Mouse (Mus musculus): ENCODE data around the gene Sec1. TPM values are rescaled to one million over a fixed set of nuclear protein-coding genes. Genes with fewer than 3 reads are reported as not detected.
"Not testable (repeated sequence)": the region's sequence is repeated elsewhere in the genome, so short reads cannot be mapped to it uniquely, and the experiment has no call there.

Sec1 gene
- polyA plus RNA-seq, 1 experiment from 2014 or later, result 0.47 TPM

DNA sequence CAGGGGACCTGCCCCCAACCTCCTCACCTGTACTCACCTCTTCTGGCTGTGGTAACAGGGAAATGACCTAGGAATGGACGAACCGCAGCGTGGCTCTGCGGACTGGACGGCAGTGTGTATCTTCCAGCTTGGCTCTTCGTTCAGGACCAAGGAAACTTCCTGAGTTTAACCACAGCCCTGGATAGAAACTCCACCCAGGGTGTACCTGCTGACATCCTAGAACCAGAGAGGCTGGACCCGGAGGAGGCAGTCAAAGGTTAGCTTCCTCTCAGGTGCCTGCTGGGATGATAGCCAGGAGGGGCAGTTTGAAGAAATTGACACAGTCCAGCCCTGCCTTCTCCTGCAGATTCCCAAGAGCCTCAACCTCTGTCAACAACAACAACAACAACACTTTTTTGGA is 28.0 kb downstream of the Sec1 start, which contains the start of gene Fut2:
Gene Fut2, minus strand, starts transcription at position 234 of the 400 bp plus-strand sequence.
- Histone ChIP-seq H3K4me1 (no peaks in the 10 kb centered on the region), H3K9me3 (replicated peaks) (no peaks in the 10 kb centered on the region), H3K4me2 (no peak within 1 kb of the TSS), H3K27ac (replicated peaks) (no peak within 1 kb of the TSS), H3K36me3 (no peaks in the 10 kb centered on the region), H3K4me3 (replicated peaks) (no peak within 1 kb of the TSS), H3K27me3 (replicated peaks) (no peaks in the 10 kb centered on the region), H3K9ac (replicated peaks) (no peak within 1 kb of the TSS)
- 86% methylated on average over 7 of the region's 7 CpGs for WGBS
- no peak for ATAC-seq (ENCODE audit: low FRiP score)

DNA sequence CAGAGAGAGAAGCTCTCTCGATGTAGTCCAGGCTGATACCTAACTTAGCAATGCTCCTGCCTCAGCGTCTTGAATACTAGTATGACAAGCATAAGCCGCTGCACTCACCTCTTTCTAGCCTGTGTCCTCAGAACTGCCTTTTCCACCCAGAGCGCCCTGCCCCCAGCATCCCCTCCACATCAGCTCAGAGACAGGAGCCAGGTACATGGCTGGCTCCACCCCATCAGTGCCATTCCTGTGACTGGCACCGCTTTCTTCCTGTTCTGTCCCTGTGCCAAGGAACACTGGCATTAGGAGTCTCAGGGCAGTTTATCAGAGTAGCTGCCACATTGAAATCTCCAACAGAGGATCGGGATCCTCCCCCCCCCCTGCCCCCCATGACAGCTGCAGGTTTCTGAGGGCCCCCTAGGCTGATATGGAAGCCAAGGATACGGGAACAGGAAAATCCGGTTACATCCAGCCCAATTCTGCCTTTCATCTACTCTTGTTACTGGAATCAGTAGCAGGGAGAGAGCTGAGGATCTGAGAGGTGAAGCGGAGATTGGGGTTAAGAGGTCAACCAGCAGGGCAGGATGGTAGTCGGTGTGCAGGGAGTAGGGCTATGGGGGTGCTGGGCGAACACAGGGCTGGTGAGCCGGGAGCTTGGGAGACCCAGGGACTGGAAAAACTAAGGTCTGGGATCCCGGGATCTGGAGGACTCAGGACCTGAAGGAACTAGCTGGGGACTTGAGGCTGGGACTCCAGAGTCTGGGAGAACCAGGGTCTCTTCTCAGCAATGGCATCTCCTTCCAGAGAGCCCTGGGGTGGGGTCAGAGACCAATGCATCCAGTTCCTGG is 28.7 kb downstream of the Sec1 start:
- H3K4me3 ChIP-seq (replicated peaks), result no peak overlapping the region
- no peaks in the 10 kb centered on the region for H3K4me1 ChIP-seq
- H3K27ac ChIP-seq (replicated peaks), result no peak overlapping the region
- 70% methylated on average over 13 of the region's 13 CpGs for WGBS
- H3K9ac ChIP-seq (replicated peaks), result no peak overlapping the region
- no peak overlapping the region for H3K4me2 ChIP-seq
- no peak for ATAC-seq (ENCODE audit: low FRiP score)
- no peaks in the 10 kb centered on the region for H3K27me3 ChIP-seq (replicated peaks)
- no peaks in the 10 kb centered on the region for H3K9me3 ChIP-seq (replicated peaks)
- no peaks in the 10 kb centered on the region for H3K36me3 ChIP-seq

DNA sequence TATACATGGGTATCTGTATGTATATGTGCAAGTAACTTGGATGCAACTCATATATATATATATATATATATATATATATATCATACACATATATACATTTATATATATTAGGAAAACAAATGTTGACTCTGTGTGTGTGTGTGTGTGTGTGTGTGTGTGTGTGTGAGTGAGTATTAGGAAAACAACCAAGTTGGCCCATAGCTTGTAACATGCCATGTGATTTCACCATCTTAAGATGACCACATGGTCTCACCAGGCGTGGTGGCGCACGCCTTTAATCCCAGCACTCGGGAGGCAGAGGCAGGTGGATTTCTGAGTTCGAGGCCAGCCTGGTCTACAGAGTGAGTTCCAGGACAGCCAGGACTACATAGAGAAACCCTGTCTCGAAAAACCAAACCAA is 32.5 kb downstream of the Sec1 start:
- not testable (repeated sequence) for ATAC-seq (ENCODE audit: low FRiP score); H3K9ac ChIP-seq (replicated peaks); H3K9me3 ChIP-seq (replicated peaks); H3K4me2 ChIP-seq; H3K4me3 ChIP-seq (replicated peaks); H3K27me3 ChIP-seq (replicated peaks); H3K36me3 ChIP-seq; H3K27ac ChIP-seq (replicated peaks); H3K4me1 ChIP-seq
- 90% methylated on average over 6 of the region's 6 CpGs for WGBS

DNA sequence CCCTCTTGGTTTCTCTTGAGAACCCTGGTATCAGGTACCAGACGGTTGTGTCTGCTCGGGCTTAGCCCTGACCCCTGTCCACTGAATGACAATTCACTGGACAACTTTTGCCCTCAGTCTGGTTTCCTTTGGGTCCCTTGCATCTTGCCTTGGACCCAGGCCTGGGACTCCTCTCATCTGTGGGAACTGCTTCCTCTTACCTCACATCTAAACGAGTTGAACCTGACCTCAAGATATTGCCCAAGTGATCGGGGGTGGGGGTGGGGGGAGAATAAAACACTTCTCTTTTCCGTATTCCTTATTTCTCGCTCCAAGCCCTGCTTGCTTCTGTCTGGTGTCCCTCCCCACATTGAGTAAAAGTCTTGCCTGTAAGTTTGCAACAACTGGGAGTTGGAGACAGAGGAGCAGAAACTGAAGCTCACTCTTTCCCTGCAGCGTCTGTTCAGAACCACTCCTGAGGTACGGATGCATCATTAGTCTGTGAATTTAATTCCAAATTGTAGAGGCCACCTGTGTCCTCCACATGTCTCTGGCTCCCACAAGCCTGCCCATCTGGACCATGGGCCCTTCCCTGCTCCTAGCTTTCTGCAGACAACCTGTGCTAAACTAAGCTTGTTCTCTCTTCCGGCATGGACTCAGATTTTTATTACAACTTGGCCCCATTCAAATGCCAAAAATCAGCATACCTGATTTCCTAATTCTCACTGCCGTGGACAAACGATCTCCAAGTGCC is 33.3 kb downstream of the Sec1 start:
- Histone ChIP-seq H3K9ac (replicated peaks) (no peak overlapping the region), H3K4me1 (no peaks in the 10 kb centered on the region), H3K27me3 (replicated peaks) (no peaks in the 10 kb centered on the region), H3K9me3 (replicated peaks) (no peaks in the 10 kb centered on the region), H3K4me2 (no peak overlapping the region), H3K27ac (replicated peaks) (no peak overlapping the region), H3K4me3 (replicated peaks) (no peak overlapping the region), H3K36me3 (no peaks in the 10 kb centered on the region)
- no peak for ATAC-seq (ENCODE audit: low FRiP score)
- WGBS, result 85% methylated on average over 11 of the region's 11 CpGs

DNA sequence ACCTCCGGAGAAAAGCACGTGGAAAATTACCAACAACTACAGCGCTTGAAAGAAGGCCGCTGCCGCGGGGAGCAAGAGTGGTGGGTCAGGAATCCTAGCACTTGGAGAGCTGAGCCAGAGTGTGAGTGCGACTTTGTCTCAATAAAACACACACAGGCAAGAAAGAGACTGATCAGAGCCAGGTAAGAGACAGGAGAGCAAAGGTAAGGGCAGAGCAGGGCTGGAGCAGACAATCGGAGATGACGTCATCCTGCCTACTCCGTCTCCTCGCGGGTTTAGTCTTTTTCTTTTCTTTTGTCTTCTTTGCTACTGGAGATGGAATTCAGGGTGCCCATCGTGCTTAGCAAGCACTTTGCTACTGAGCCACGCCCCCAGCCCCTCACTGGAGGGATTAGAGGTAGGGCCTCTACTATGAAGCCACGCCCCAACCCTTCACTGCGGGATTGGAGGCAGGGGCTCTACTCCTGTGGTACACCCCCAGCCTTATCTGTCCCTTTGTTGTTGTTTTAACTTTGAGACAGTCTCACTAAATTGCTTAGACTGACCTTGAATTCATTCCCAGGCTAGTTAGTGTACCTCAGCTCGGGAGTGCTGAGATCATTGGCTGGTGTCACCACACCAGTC is 39.7 kb downstream of the Sec1 start:
- no peaks in the 10 kb centered on the region for H3K36me3 ChIP-seq
- 45% methylated on average over 17 of the region's 17 CpGs for WGBS
- H3K27ac ChIP-seq (replicated peaks), result no peak overlapping the region
- H3K4me3 ChIP-seq (replicated peaks), result no peak overlapping the region
- peaks cover 5% of the 10 kb centered on the region; the same call in 1 of the 2 replicates for H3K4me1 ChIP-seq
- H3K9ac ChIP-seq (replicated peaks), result no peak overlapping the region
- peak overlapping the region; percentile 35 for H3K4me2 ChIP-seq
- no peaks in the 10 kb centered on the region for H3K27me3 ChIP-seq (replicated peaks)
- ATAC-seq (ENCODE audit: low FRiP score), result 0 out of 2 replicates have a peak, but pooled peaks have one; percentile 55
- H3K9me3 ChIP-seq (replicated peaks), result no peaks in the 10 kb centered on the region

DNA sequence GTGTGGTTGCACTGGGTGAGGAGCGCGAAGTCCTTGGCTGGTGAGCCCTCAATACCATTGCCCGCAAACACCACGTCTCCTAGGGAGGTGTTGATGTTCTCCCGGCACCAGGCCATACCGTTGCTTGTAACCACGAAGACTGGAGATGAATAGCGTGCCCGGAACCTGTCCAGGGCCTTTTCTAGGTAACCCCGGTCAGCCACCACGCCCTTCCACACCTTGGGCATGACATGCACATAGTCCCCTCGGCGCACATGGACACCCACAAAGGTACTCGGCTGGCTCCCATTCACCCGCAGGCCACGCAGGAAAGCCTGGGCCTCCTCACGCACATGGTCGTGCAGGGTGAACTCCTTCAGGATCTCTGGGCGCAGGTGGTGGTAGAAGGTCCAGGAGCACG is 43.7 kb downstream of the Sec1 start:
- H3K27me3 ChIP-seq (replicated peaks); H3K9ac ChIP-seq (replicated peaks); ATAC-seq (ENCODE audit: low FRiP score); H3K4me2 ChIP-seq; H3K27ac ChIP-seq (replicated peaks); H3K36me3 ChIP-seq; H3K4me1 ChIP-seq; H3K9me3 ChIP-seq (replicated peaks); H3K4me3 ChIP-seq (replicated peaks): not testable (repeated sequence)
- WGBS, result 96% methylated on average over 19 of the region's 20 CpGs

DNA sequence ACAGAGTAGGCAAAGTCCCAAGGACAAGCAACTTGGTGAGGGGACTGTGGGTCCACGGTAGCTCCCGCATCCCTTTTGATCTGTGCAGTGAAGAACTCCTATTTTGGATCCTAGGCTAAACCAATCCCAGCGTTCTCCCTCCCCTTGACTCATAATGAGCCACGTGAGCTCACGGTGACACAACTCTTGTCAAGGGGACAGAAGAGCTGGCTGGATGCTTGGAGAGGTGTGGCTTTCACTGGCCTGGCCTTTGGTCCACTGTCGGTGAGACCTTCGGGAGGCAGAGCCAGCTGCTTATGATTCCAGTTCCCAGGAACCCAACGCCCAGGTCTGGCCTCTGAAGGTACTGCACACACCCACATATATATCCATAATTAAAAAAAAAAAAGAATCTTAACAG is 44.9 kb downstream of the Sec1 start:
- Histone ChIP-seq H3K9me3 (replicated peaks) (no peaks in the 10 kb centered on the region), H3K27me3 (replicated peaks) (no peaks in the 10 kb centered on the region), H3K27ac (replicated peaks) (no peak overlapping the region), H3K4me3 (replicated peaks) (no peak overlapping the region), H3K36me3 (no peaks in the 10 kb centered on the region), H3K4me2 (no peak overlapping the region), H3K9ac (replicated peaks) (no peak overlapping the region), H3K4me1 (peaks cover 9% of the 10 kb centered on the region)
- WGBS, result 79% methylated on average over 8 of the region's 8 CpGs
- ATAC-seq (ENCODE audit: low FRiP score), result no peak

DNA sequence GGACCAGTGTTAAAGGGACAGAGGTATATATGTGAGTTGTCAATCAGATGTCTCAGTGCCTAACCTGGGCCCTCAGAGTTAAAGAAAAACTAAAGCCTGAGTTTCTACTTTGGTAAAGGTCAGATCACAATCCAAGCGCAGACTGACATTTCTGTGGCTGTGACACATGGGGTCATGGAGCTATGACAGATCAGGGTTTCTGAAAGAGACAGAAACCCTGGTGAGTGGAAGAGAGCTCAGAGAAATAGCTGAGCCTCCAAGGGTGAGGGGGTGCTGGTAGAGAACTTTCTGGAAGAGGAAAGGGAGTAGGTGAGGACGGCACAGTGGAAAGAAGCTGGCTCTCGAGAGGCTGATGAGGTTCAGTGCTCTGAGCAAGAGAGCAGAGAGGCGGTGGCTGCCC is 47.5 kb downstream of the Sec1 start:
- Histone ChIP-seq H3K4me2 (no peak overlapping the region), H3K9me3 (replicated peaks) (no peaks in the 10 kb centered on the region), H3K9ac (replicated peaks) (no peak overlapping the region), H3K27me3 (replicated peaks) (no peaks in the 10 kb centered on the region), H3K27ac (replicated peaks) (no peak overlapping the region), H3K4me3 (replicated peaks) (no peak overlapping the region), H3K36me3 (no peaks in the 10 kb centered on the region), H3K4me1 (peaks cover 29% of the 10 kb centered on the region)
- WGBS, result 84% methylated on average over 4 of the region's 4 CpGs
- ATAC-seq (ENCODE audit: low FRiP score), result no peak

DNA sequence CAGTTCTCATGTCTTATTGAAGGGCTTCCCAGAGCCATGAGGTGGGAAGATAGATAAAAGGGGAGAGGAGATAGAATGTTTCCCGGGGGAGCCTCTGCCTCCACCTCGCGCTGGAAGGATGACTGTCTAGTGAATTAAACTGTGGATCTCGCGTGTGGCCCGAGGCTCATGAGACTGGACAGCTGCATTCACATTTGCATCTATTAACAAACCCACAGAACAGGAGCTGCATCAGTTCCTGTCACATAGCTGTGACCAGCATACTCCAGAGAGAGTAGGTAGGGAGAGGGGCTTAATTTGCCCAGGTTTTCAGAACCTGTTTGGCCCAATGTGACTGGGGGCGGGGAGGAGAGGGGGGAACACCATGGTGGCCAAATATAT is 48.6 kb downstream of the Sec1 start:
- WGBS, result 53% methylated on average over 7 of the region's 7 CpGs
- H3K27me3 ChIP-seq (replicated peaks), result no peaks in the 10 kb centered on the region
- no peak overlapping the region for H3K4me3 ChIP-seq (replicated peaks)
- no peak overlapping the region for H3K4me2 ChIP-seq
- no peaks in the 10 kb centered on the region for H3K36me3 ChIP-seq
- no peak overlapping the region for H3K9ac ChIP-seq (replicated peaks)
- H3K27ac ChIP-seq (replicated peaks), result no peak overlapping the region
- ATAC-seq (ENCODE audit: low FRiP score), result no peak
- H3K4me1 ChIP-seq, result peaks cover 34% of the 10 kb centered on the region
- H3K9me3 ChIP-seq (replicated peaks), result no peaks in the 10 kb centered on the region

DNA sequence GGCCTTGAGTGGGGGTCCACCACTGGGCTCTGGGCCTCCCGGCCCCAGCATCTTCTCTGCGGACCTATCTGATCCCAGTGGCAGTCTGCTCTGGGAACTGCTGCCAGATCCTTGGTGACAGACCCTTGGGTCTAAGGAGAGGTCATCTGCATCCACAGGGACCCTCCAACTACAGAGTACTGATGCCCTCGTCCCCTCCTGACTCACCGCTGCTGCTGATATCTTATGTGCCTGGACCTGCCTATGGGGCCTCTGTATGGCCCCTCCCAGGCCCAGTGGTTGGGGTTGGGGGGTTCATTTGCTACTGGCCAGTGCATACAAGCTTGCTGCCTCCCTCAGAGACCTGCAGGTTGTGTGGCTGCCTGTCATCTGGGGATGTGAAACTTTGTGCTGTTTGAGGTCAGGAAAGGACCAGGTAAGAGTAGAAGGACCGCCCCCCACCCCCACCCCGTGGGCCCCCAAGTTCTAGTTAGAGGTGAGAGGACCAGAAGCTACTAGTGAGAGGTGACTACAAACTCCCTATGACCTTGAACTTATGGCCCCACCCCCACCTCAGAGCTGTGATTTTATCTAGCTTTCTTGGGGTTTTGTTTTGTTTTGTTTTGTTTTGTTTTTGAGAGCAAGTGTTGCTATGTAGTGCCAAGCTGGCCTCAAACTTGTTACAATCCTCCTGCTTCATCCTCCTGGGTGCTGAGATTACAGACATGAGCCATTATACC is 49.2 kb downstream of the Sec1 start:
- H3K4me1 ChIP-seq, result peaks cover 34% of the 10 kb centered on the region

DNA sequence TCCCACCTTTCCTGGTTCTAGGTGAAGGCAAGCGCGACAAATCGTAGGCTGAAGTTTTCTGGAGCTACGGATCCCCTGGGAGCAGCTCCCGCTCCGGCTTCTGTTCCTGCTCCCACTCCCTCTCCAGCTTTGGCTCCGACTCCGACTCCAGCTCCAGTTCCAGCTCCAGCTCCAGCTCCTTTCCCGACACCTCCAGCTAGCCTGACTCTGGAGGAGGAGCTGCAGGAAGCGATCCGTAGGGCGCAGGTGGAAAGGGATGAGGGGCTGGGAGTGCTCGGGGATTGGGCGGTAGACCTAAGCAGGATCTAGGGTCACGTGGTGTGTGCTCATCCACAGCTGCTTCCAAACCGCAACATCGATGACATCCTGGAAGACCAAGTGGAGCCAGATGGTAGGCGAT is 50.0 kb downstream of the Sec1 start:
- Histone ChIP-seq H3K4me1 (peaks cover 34% of the 10 kb centered on the region), H3K27ac (replicated peaks) (peak overlapping the region; percentile 92), H3K4me3 (replicated peaks) (peak overlapping the region; percentile 52), H3K9ac (replicated peaks) (peak overlapping the region; percentile 33), H3K36me3 (no peaks in the 10 kb centered on the region), H3K9me3 (replicated peaks) (no peaks in the 10 kb centered on the region), H3K27me3 (replicated peaks) (no peaks in the 10 kb centered on the region), H3K4me2 (peak overlapping the region; percentile 78)
- 5% methylated on average over 18 of the region's 18 CpGs for WGBS
- peak; percentile 46 for ATAC-seq (ENCODE audit: low FRiP score)

More for the DNA sequence above, 49.2 kb downstream of the Sec1 start:
- H3K27me3 ChIP-seq (replicated peaks), result no peaks in the 10 kb centered on the region
- peak overlapping the region; percentile 78 for H3K4me2 ChIP-seq
- H3K27ac ChIP-seq (replicated peaks), result peak overlapping the region; percentile 92
- H3K9me3 ChIP-seq (replicated peaks), result no peaks in the 10 kb centered on the region
- 0 out of 2 replicates have a peak overlapping the region, but pooled peaks have one; percentile 17 for H3K9ac ChIP-seq (replicated peaks)
- peak overlapping the region; percentile 52; the same call in 1 of the 2 replicates for H3K4me3 ChIP-seq (replicated peaks)
- 69% methylated on average over 6 of the region's 6 CpGs for WGBS
- ATAC-seq (ENCODE audit: low FRiP score), result no peak
- H3K36me3 ChIP-seq, result no peaks in the 10 kb centered on the region
